Mouse (Mus musculus) myocyte (in vitro differentiated cells): Measurements from ENCODE around the gene Arl16.

Experiments used
- POLR2A ChIP-seq: IDR thresholded peaks from one replicate; pipeline ENCODE4 v1.6.1; 2011; ENCODE audit warnings: low read depth, mild to moderate bottlenecking, control low read depth, moderate library complexity; ENCODE audit not compliant: insufficient read length
- TCF3 ChIP-seq: IDR thresholded peaks from one replicate; pipeline ENCODE4 v1.6.1; 2011; ENCODE audit warnings: low read depth, control low read depth; ENCODE audit not compliant: insufficient read length

GRCm38 (mm10) chr11:120458847-120459597, 8.4 kb downstream of the Arl16 start:
- TF ChIP-seq TCF3 (no peak), POLR2A (no peak)
